Mouse (Mus musculus) CD8-positive naive resting alpha-beta T cell, adult 2 months (primary cell): ENCODE measurements around the gene Dync1li1.
A peak's percentile ranks its signal among the peaks of the same experiment; 100 is the strongest.
"Not testable (repeated sequence)": the region's sequence is repeated elsewhere in the genome, so short reads cannot be mapped to it uniquely, and the experiment has no call there.

ENCODE experiments used
- DNase-seq, 2 experiments: peaks; one replicate each; pipeline ENCODE4 v3.0.0; 2022; ENCODE audit warnings: low read depth in 2 of 2, low spot score in 2 of 2

Dync1li1 gene

DNA sequence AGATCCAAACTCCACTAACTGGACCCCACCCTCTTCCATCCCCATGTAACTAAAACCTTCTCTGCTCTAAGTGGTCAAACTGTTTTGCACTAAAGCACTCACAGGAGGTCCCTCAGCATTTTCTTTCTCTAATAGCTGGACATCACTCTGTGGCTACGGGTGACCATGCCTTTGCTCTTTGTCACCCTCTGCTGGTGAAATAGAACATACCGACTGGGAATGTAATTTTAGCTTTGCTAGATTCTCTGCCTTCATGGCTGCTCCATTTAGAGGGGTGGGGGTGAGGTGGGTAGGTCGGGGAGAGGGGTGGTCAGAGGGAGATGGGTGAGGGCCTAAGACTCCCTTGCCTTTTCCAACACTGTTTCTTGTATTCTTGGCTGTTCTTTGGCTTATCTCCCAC is 38.7 kb downstream of the Dync1li1 start:
- no peak for DNase-seq

GRCm38 (mm10) chr9:114728432-114728831 is 39.8 kb downstream of the Dync1li1 start:
- not testable (repeated sequence) for DNase-seq

DNA sequence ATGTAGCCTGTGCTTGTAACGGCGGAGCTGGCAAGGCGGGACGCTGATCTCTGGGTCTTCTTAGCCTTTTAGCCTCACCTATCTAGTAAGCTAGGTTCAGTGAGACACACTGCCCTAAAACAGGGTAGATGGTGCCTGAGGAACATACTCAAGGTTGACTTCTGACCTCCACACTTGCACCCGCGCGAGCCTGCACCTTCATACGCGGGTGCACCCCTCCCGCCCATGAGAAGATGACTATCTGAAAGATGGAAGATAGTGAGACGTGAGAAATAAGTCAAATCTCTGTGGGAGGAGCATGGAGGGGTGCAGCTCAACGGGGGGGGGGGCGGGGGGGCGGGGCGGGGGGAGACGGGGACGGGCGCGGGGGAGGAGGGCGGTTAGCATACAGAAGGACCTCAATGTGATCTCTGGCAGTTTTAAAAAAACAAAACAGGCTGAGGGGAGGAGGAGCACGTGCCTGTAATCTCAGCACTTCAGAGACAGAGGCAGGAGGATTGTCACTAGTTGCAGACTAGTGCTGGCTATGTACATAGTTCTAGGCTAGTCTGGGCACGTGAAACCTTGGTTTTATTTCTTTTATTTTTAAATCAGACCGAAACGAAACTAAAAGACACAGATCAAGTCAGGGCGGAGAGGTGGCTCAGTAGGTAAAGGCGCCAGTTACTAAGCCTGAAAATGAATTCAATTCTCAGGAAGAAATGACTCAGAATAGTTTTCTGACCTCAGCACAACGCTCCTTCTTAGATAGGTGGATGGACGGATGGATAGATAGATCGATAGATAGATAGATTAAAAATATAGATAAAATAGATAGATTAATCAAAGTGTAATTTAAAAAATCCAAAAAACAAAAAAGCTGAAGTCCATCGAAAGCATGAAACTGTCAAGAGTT is 41.6 kb downstream of the Dync1li1 start:
- peak; percentile 39 to 57 for DNase-seq

DNA sequence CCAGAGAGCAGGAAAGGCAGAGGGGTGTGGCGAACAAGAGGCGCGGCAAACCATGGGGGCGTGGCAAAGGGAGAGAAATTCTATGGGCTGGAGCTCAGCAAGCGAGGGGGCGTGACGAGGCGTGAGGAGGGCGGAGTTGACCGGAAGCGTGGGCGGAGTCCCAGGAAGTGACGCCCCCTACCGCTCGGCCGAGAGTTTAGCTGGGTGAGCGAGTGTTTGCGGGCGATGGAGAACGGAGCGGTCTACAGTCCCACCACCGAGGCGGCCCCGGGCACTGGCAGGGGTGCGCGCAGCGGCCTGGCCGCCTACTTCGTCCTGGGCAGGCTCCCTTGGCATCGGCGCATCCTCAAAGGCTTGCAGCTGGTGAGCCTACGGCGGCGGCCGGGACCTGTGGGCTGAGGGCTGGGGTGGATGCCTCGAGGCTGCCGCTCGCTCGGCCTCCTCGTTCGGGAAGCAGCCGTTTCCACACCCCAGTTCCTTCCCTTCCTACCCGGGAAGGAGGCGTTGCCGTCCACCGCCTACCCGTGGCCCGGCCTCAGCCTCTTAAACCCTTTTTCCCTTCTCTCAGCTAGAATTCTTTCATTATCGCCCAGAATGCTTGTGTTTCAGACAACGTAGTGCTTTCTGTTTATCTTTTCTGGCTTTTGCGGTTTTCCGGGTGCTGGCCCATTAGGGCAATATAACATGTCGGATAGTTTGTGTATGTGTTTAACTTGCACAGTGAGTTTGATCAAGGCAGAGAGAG is 42.6 kb downstream of the Dync1li1 start, which contains the start of gene Cmtm6:
Cmtm6 (plus strand) TSS at position 106 of the 745 bp plus-strand sequence.
- DNase-seq = peak; percentile 97 to 98

DNA sequence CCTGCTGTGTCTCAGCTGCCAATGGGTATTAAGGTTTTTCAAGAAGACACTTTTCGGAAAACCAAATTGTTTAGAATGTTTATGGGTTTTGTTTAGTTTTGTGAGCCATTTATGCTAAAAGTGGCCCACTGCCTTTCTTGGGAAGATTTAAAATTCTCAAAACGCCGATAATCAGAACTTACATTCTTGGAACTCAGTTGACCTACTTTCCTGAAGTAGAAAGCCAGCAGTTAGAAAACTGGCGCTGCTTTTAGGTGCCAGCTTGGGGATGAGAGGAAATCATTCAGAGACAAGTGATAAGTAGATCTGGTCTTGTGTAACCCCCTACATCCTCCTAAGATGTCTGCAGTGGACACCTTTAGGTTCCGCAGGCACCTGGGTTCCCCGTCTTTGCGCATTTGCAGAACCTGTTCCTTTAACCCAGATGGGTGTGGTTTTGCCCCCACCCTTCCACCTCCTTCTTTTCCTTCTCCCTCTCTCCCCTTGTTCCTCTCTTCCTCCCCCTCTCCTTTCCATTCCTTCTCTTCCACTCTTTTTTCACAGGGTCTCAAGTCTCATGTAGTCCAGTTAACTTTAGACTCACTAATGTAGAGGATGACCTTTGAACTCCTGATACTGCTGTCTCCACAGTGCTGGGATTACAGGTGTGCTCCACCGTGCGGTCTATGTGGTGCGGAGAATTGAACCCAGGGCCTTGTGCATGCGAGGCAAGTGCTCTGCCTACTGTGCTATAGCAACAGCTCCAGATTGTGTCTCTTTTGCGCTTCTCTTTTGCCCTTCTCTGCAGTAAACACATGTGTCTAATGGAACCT is 43.5 kb downstream of the Dync1li1 start:
- DNase-seq = no peak

DNA sequence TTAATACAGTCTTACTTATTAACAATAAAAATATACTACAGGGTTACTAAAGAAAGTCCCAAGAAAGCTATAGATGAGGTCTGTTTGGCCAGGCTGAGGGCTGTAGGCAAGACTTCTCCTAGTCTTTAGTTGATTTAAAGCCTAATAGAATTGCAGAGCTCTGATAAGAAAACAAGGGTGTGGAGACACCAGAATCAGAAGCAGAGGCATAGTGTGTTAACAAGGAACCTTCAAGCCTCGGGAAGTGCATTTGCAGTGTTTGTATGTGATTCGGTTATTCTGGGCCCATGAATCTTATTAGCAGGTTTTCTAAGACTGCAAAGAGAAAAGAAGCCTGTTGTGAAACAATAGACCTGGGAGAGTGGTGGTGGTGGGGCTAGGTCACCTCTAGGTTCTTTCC is 44.6 kb downstream of the Dync1li1 start:
- no peak for DNase-seq

- DNase-seq = no peak
These were observed 47.9 kb downstream of the Dync1li1 start for GRCm38 (mm10) chr9:114736442-114736841.

- peak; percentile 27 to 43 for DNase-seq
These were observed 51.7 kb downstream of the Dync1li1 start for GRCm38 (mm10) chr9:114740336-114740735.

DNA sequence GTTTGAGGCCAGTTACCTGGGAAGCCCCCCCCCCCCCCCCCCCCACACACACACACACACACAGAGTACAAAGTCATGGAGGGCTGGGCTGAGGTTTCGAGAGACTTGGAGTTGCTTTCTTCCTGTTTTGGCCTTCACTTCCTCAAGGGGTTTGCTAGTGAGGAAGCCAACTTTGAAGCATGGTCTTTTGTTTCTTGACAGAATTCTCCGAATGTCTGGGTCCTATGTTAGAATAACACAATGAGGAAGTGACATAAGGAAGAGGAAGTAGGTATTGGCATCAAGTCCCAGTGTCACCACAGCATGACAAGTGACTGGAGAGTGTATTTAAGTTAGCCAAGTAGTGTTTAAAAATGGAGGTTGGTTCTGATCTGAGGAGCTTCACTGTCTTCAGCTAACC is 54.1 kb downstream of the Dync1li1 start:
- peak; percentile 20 to 50 for DNase-seq

DNA sequence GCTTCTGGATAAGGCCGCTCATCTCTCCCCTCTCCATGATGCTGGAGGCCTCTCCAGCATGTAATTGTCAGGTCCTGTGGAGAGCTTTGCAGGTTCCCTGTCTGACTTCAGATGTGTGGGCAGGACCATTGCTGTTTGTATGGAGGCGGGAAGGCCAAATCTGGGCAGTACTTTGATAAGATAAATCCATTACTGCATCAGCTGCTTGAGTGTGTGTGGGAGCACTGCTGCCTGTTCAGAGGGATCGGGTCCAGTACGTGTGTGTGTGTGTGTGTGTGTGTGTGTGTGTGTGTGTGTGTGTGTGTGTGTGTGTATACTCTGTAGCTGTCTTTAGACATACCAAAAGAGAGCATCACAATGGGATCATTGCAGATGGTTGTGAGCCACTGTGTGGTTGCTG is 56.6 kb downstream of the Dync1li1 start:
- DNase-seq = no peak

DNA sequence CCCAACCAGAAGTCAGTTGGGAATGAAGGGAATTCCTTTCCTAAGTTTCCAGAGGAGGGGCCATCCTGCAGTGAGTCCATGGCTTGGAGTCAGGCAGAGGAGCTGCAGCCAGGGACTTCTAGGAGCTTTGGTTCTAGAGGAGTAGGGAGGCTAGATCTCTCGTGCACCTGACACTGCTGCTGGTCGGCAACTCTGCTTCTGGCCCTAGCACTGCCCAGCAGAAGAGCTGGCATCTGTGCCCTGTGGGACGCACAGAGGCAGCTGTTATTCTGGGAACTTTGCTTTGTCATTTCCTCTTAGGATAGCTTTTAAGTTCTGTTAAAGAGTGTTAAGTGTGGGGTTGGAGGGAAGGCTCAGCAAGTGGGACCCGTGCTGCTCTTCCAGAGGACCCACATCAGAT is 57.1 kb downstream of the Dync1li1 start:
- DNase-seq = no peak

DNA sequence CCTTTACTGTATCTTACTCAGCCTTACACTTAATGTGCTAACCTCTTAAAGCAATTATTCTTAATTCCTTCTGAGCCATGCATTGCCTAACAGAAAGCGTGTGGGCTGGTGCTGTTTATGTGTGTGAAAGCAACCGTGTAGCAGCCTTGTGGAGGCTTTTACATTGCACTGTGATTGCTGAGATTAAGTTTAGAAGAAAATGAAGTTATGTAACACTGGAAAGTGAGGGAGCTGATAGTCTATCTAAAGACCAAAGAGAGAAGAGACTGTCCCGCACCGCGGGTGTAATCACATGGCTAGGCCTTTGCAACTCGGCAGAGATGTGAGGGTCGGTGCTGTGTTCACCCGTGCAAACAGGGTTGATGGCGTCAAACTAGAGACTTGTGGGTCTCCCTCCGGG is 58.4 kb downstream of the Dync1li1 start:
- DNase-seq = no peak

- no peak for DNase-seq
These were observed 58.9 kb downstream of the Dync1li1 start for GRCm38 (mm10) chr9:114747466-114747865.

GRCm38 (mm10) chr9:114751582-114751981 is 63.0 kb downstream of the Dync1li1 start:
- no peak for DNase-seq

GRCm38 (mm10) chr9:114752311-114752710 is 63.7 kb downstream of the Dync1li1 start:
- DNase-seq = no peak

- peak; percentile 92 to 96 for DNase-seq
These were observed 64.4 kb downstream of the Dync1li1 start for GRCm38 (mm10) chr9:114752863-114753484.

DNA sequence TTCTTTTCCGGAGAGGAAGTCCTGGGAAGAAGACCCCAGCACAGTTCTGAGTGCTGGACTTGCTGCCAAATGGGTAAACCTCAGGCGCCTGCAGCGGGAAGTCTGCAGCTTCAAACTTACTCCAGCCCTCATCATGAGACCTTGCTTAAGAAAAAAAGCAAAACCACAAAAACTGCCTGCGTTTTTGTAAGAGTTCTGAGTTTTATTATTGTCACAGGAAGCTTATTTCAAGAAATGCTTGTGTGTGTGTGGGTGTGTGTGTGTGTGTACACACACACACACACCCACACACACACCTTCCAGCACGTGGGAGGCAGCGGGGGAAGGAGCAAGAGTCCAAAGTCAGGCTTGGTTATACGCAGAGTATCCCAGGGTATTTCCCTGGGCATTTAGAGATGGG is 69.7 kb downstream of the Dync1li1 start:
- DNase-seq = no peak

GRCm38 (mm10) chr9:114758801-114759200 is 70.2 kb downstream of the Dync1li1 start:
- DNase-seq = no peak

DNA sequence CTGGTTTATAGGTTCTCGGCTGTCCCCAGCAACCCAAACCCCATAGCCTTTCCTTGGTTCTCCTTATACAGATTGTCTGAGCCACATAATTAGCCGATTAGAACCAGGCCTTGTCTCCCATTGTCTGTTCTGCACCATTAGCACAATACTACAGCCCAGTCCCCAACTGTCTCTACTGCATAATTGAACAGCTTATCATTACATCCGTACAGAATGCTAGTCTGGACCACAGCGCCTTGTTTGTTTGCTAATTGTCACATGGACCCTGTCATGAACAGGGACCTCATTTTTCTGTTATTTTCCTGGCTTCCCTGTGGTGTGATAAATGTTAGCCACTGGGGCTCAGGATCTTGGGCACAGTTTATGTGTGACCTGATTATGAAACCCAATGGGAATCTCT is 71.3 kb downstream of the Dync1li1 start:
- DNase-seq = no peak

DNA sequence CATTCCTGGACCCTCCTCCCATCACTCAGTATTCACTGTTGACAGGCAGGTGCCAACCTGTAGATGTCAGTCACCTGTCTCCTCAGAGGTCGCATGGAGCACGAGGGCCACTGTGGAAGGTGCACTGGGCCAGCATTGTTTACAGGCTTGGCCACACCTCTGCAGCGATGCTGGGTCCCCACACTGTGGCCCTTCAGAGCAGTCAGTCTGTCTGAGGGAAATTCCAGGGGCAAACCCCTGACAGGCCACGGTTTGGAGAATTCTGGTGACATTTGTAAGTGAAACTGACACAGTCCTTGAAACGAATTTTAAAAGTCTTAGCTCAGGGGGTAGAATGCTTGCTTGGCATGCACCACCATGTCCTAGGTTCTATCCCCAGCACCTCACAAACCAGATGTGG is 71.8 kb downstream of the Dync1li1 start:
- DNase-seq = no peak

DNA sequence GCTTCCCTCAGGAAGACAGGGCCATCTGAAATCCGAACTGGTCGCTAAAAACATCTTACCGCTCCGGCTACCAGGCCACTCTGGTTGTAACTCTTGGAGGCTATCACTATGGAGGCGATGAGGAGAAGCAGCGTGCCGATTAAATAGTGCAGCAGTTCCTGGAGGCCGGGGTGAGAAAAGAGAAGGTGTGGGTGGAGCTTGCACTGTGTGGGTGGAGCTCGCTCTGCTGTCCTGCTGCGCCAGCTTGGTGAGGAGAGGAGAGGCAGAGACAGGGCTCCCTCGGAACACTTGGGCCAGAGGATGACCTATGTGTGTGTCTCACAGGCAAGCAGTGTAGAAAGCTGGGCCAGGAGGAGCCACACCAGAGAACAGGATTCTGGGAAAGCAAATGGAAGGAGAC is 73.3 kb downstream of the Dync1li1 start:
- DNase-seq = no peak
